Comparison of ENCODE assay signal across 30 mouse cellular contexts in genomic region chr9:33319525-33320025, GRCm38 (mm10).
DNase-seq lines count a peak whose midpoint lies in the region; ATAC-seq and TF ChIP-seq lines count a peak whose summit lies in the region.
"Had no signal": no experiment of that assay in that cellular context is flagged by ENCODE, and none has a peak within 500 bp of the region (broad histone marks: within the 10 kb centered on the region; RNA-seq: fewer than 3 reads in every experiment).

No protein-coding gene starts in this region.

- no peak overlapping the region for H3K27ac ChIP-seq in kidney, embryonic 16.5 days (ENCODE audit: low read length)
- H3K27ac ChIP-seq in forebrain, postnatal 0 days (ENCODE audit: low read depth, low read length), result no peak overlapping the region
- H3K27ac ChIP-seq: embryonic facial prominence, embryonic 12.5 days; forebrain, embryonic 12.5 days; forebrain, embryonic 15.5 days; heart, adult 2 months; heart, embryonic 10.5 days; heart, embryonic 13.5 days; hindbrain, embryonic 12.5 days had no signal

- ATAC-seq in kidney, embryonic 16.5 days (ENCODE audit: low FRiP score, low TSS enrichment), result no peak
- no peak for ATAC-seq in forebrain, postnatal 0 days
- ATAC-seq: activated CD4-positive, CD25-positive, alpha-beta regulatory T cell, adult 4 months; forebrain, embryonic 15.5 days; hindbrain, embryonic 16.5 days had no signal

- no peak for TF ChIP-seq CTCF in forebrain, postnatal 0 days (IDR thresholded peaks at IDR 0.05; ENCODE audit: low read depth)

- H3K27me3 ChIP-seq in kidney, embryonic 16.5 days (ENCODE audit: insufficient read depth, low read length), result no peaks in the 10 kb centered on the region
- H3K27me3 ChIP-seq in forebrain, postnatal 0 days (ENCODE audit: insufficient read depth, low read length), result no peaks in the 10 kb centered on the region
- H3K27me3 ChIP-seq: CH12.LX; embryonic facial prominence, embryonic 12.5 days; forebrain, embryonic 12.5 days; forebrain, embryonic 15.5 days; heart, embryonic 13.5 days; hindbrain, embryonic 12.5 days had no signal

- H3K4me3 ChIP-seq in kidney, embryonic 16.5 days (ENCODE audit: low read length), result no peak overlapping the region
- H3K4me3 ChIP-seq in forebrain, postnatal 0 days (ENCODE audit: low read depth, low read length), result no peak overlapping the region
- H3K4me3 ChIP-seq: embryonic facial prominence, embryonic 12.5 days; erythroblast, embryonic 14.5 days; forebrain, embryonic 12.5 days; forebrain, embryonic 15.5 days; heart, adult 2 months; heart, embryonic 10.5 days; heart, embryonic 13.5 days; hindbrain, embryonic 12.5 days had no signal

- peaks cover 5% of the 10 kb centered on the region for H3K9me3 ChIP-seq in kidney, embryonic 16.5 days (ENCODE audit: low read length)
- H3K9me3 ChIP-seq in forebrain, postnatal 0 days (ENCODE audit: low read length), result no peaks in the 10 kb centered on the region
- H3K9me3 ChIP-seq: embryonic facial prominence, embryonic 12.5 days; forebrain, embryonic 12.5 days; forebrain, embryonic 15.5 days; G1E; heart, embryonic 10.5 days; heart, embryonic 13.5 days; hindbrain, embryonic 12.5 days had no signal

- H3K4me1 ChIP-seq in kidney, embryonic 16.5 days (ENCODE audit: insufficient read depth, low read length), result no peaks in the 10 kb centered on the region
- H3K4me1 ChIP-seq in forebrain, postnatal 0 days (ENCODE audit: insufficient read depth), result no peaks in the 10 kb centered on the region
- H3K4me1 ChIP-seq: embryonic facial prominence, embryonic 12.5 days; forebrain, embryonic 12.5 days; forebrain, embryonic 15.5 days; heart, embryonic 10.5 days; heart, embryonic 13.5 days; hindbrain, embryonic 12.5 days had no signal

- H3K4me2 ChIP-seq in kidney, embryonic 16.5 days (replicated peaks; ENCODE audit: low read depth, low read length), result no peak overlapping the region
- no peak overlapping the region for H3K4me2 ChIP-seq in forebrain, postnatal 0 days (ENCODE audit: low read depth)
- H3K4me2 ChIP-seq: embryonic facial prominence, embryonic 12.5 days; forebrain, embryonic 12.5 days; forebrain, embryonic 15.5 days; heart, embryonic 13.5 days; hindbrain, embryonic 12.5 days had no signal

- no peaks in the 10 kb centered on the region for H3K36me3 ChIP-seq in kidney, embryonic 16.5 days (ENCODE audit: insufficient read depth, low read length)
- H3K36me3 ChIP-seq in forebrain, postnatal 0 days (ENCODE audit: insufficient read depth), result no peaks in the 10 kb centered on the region
- H3K36me3 ChIP-seq: embryonic facial prominence, embryonic 12.5 days; forebrain, embryonic 12.5 days; forebrain, embryonic 15.5 days; G1E; heart, embryonic 10.5 days; heart, embryonic 13.5 days; hindbrain, embryonic 12.5 days had no signal

- H3K9ac ChIP-seq in kidney, embryonic 16.5 days (replicated peaks; ENCODE audit: low read length), result no peak overlapping the region
- no peak overlapping the region for H3K9ac ChIP-seq in forebrain, postnatal 0 days
- H3K9ac ChIP-seq: embryonic facial prominence, embryonic 12.5 days; forebrain, embryonic 12.5 days; forebrain, embryonic 15.5 days; heart, embryonic 13.5 days; hindbrain, embryonic 12.5 days had no signal

- peak; percentile 59 for DNase-seq in kidney, adult 11 months
- peak; percentile 10 for DNase-seq in Muller cell, postnatal 12 days (ENCODE audit: inconsistent ontology term)
- DNase-seq in kidney, adult 8-10 months, result peak; percentile 14 to 66
- DNase-seq in kidney, postnatal 14 days, result peak; percentile 53
- no peak for DNase-seq in embryo, embryonic 10 days (ENCODE audit: low spot score)
- DNase-seq in forebrain, postnatal 0 days, result no peak
- no peak for DNase-seq in thymus, postnatal 14 days
- DNase-seq: adrenal gland, adult 8-10 months; adrenal gland, postnatal 25 days; B cell, adult 2 months; cerebellum, adult 11-12 months; cerebellum, adult 8-10 months; cerebellum, postnatal 10 days; cerebellum, postnatal 36 days; gastrocnemius, postnatal 10 days; gastrocnemius, postnatal 36 days; heart, adult 2 months; heart, postnatal 14 days had no signal

- 75% methylated on average over 1 of the region's 1 CpGs for WGBS in kidney, embryonic 16.5 days
- 90% methylated on average over 1 of the region's 1 CpGs for WGBS in forebrain, postnatal 0 days

Comparison
In these comparisons a context has a peak if more than half of its experiments do, and no peak if none do; other contexts are left out.
1. DNase-seq: peak in kidney, adult 11 months (single experiment), Muller cell, postnatal 12 days (single experiment), kidney, adult 8-10 months (2 of 2) and kidney, postnatal 14 days (single experiment); none in embryo, embryonic 10 days (single experiment), forebrain, postnatal 0 days (single experiment) and thymus, postnatal 14 days (single experiment).